Mouse (Mus musculus) regulatory T cell (primary cell): ENCODE measurements at regions not wholly inside any gene's neighbourhood (a gene's known extent, or its start where the extent isn't known, plus 50 kb on each side); places are given as distances from the start of the nearest gene placed in this dataset.

Experiments used
- in situ Hi-C: fragments of 300-600 bp; cut with MboI, MseI; formaldehyde crosslinking; loops from one replicate; pipeline ENCODE4 v1.15.1; 2025; ENCODE audit warnings: high pct_unique_total_duplicates

- in situ Hi-C loops = no loop called here
These were observed 727.9 kb upstream of the Lrrc6 start for GRCm38 (mm10) chr15:67228633-67229032.

- in situ Hi-C loops = no loop called here
These were observed 726.9 kb upstream of the Lrrc6 start for GRCm38 (mm10) chr15:67227456-67228164.

GRCm38 (mm10) chr15:67226900-67227299, 726.2 kb upstream of the Lrrc6 start:
- in situ Hi-C loops = no loop called here
